Mouse (Mus musculus): Measurements from ENCODE around the gene Klhl7.

Gene Klhl7

GRCm38 (mm10) chr5:24181514-24182295 lies 81.3 kb downstream of the Klhl7 start:
- DNase-seq, result no peak

- no peak for DNase-seq
Measured at GRCm38 (mm10) chr5:24182296-24182734, 81.9 kb downstream of the Klhl7 start.

GRCm38 (mm10) chr5:24183096-24183495 lies 82.7 kb downstream of the Klhl7 start:
- DNase-seq, result no peak

GRCm38 (mm10) chr5:24184011-24184410 lies 83.6 kb downstream of the Klhl7 start:
- no peak for DNase-seq

GRCm38 (mm10) chr5:24188476-24188875 lies 88.1 kb downstream of the Klhl7 start:
- no peak for DNase-seq

GRCm38 (mm10) chr5:24191821-24192220 lies 91.4 kb downstream of the Klhl7 start:
- no peak for DNase-seq

- DNase-seq, result no peak
Measured at GRCm38 (mm10) chr5:24201006-24201405, 100.6 kb downstream of the Klhl7 start.

GRCm38 (mm10) chr5:24202492-24202891 lies 102.1 kb downstream of the Klhl7 start:
- DNase-seq, result peak in 1 of 2 experiments; percentile 11

- DNase-seq, result no peak
Measured at GRCm38 (mm10) chr5:24203266-24203665, 102.9 kb downstream of the Klhl7 start.

GRCm38 (mm10) chr5:24207965-24208364 lies 107.6 kb downstream of the Klhl7 start:
- DNase-seq, result no peak

GRCm38 (mm10) chr5:24208505-24208904 lies 108.1 kb downstream of the Klhl7 start:
- no peak for DNase-seq
